Mouse (Mus musculus) heart, embryonic 14.5 days (tissue): ENCODE results near the gene Sptbn2. TPM values are rescaled to one million over a fixed set of nuclear protein-coding genes. Genes with fewer than 3 reads are reported as not detected.

Experiments
- ATAC-seq: fragments of 200-750 bp; cut with Nextera tagmentation; 2 replicates; pipeline ENCODE4 v1.8.0; 2017; ENCODE audit warnings: low read depth, moderate TSS enrichment; ENCODE audit not compliant: insufficient number of reproducible peaks, insufficient read depth, low FRiP score
- H3K27ac ChIP-seq, 2 experiments: fragments of 200-500 bp in 1 of 2; fragments of 300-500 bp in 1 of 2; sonication (generic) in 1 of 2; replicated peaks in 1 of 2; 2 replicates each; pipeline ENCODE4 v1.5.1; 2012 to 2014; ENCODE audit warnings: low read depth in 2 of 2, low read length in 2 of 2, control low read depth in 1 of 2, mild to moderate bottlenecking in 1 of 2, mixed read lengths in 1 of 2; ENCODE audit not compliant: control insufficient read depth in 1 of 2, insufficient read depth in 1 of 2
- H3K27me3 ChIP-seq: fragments of 300-500 bp; sonication (generic); 2 replicates; pipeline ENCODE4 v1.6.1; 2014; ENCODE audit warnings: mild to moderate bottlenecking, low read length, control low read depth; ENCODE audit not compliant: control insufficient read depth, insufficient read depth
- H3K36me3 ChIP-seq: fragments of 300-500 bp; sonication (generic); 2 replicates; pipeline ENCODE4 v1.6.1; 2014; ENCODE audit warnings: mild to moderate bottlenecking, control low read depth, low read length, mixed read lengths; ENCODE audit not compliant: control insufficient read depth, insufficient read depth
- H3K4me1 ChIP-seq, 2 experiments: fragments of 200-500 bp in 1 of 2; fragments of 300-500 bp in 1 of 2; sonication (generic) in 1 of 2; 2 replicates each; pipeline ENCODE4 v1.6.1; 2012 to 2014; ENCODE audit warnings: low read length in 2 of 2, control low read depth in 1 of 2, mixed read lengths in 1 of 2; ENCODE audit not compliant: control insufficient read depth in 2 of 2, insufficient read depth in 2 of 2
- H3K4me2 ChIP-seq: fragments of 300-500 bp; sonication (generic); 2 replicates; pipeline ENCODE4 v1.6.1; 2014; ENCODE audit warnings: mild to moderate bottlenecking, low read length
- H3K4me3 ChIP-seq, 2 experiments: fragments of 200-500 bp in 1 of 2; fragments of 300-500 bp in 1 of 2; sonication (generic) in 1 of 2; 2 replicates each; pipeline ENCODE4 v1.5.1; 2012 to 2014; ENCODE audit warnings: low read length in 2 of 2, mild to moderate bottlenecking in 2 of 2, control low read depth in 1 of 2, low read depth in 1 of 2, moderate library complexity in 1 of 2; ENCODE audit not compliant: control insufficient read depth in 1 of 2, insufficient read depth in 1 of 2
- H3K9ac ChIP-seq: fragments of 300-500 bp; sonication (generic); 2 replicates; pipeline ENCODE4 v1.6.1; 2014; ENCODE audit warnings: mild to moderate bottlenecking, low read length
- H3K9me3 ChIP-seq: fragments of 300-500 bp; sonication (generic); 2 replicates; pipeline ENCODE4 v1.6.1; 2016; ENCODE audit warnings: low read length, control low read depth; ENCODE audit not compliant: control insufficient read depth
- WGBS: fragments of 180-500 bp; shearing (Covaris S2); extraction: QIAGEN DNeasy Blood & Tissue Kit; methylation state at CpG from one replicate; pipeline ENCODE4 v1.1.7; 2014; 5-methylcytosine and 5-hydroxymethylcytosine counted together
- polyA plus RNA-seq: library from polyadenylated mRNA; unstranded; fragments of >200 nt; fragmentation: Nextera tagmentation; extraction: Ambion mirVana; gene quantifications from 2 replicates; pipeline ENCODE4 v1.2.1, GENCODE M21; 2014

Gene Sptbn2
- polyA plus RNA-seq, 1 experiment from 2014 or later = 0.24 TPM

DNA sequence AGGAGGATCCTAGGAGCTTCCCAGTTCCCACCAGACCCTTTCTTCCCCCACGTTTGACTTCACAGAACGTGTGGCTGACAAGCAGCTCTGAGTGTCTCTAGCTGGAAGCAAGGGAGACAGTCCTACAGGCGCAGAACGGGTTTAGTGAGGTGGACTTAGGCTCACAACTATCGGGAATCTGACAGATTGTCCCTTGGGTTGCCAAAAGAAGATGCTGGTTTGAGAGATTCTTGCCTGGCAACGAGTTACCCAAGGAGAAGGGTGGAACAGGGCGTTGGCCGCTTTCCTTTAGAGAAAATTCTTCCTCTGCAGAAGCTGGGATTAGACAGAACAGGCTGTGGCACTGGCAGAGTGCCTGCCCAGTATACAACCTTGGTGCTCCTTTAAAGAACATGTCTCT lies 12.1 kb upstream of the Sptbn2 start:
- Histone ChIP-seq H3K4me3 (peak overlapping the region in 1 of 2 experiments; percentile 60; a peak in 1 of 4 replicates), H3K9ac (no peak overlapping the region), H3K4me2 (peak overlapping the region; percentile 88), H3K4me1 (peaks cover 2 to 4% of the 10 kb centered on the region in 2 experiments; a peak in 2 of 4 replicates), H3K27ac (no peak overlapping the region), H3K9me3 (no peaks in the 10 kb centered on the region), H3K36me3 (no peaks in the 10 kb centered on the region), H3K27me3 (peaks cover 60% of the 10 kb centered on the region)
- 36% methylated on average over 8 of the region's 8 CpGs for WGBS
- ATAC-seq = no peak

DNA sequence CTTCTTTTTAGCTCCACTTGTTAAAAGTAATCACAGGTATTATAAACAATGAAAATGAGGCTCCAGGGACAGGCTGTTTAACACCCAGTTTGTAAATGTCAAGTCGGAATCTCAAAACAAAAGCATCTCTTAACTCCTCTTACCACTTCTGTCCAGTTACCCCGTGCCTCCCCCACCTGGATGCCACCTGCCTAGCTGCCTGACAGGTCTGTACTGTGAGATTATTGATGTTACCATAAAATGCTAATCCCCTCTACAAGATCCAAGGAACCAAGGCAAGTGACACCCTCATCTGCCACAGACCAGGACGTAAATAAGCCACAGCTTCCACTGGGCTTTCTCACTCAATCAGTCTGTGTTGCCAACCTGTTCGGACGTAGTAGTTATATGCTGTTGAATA lies 11.1 kb upstream of the Sptbn2 start:
- Histone ChIP-seq H3K27me3 (peaks cover 54% of the 10 kb centered on the region), H3K9me3 (no peaks in the 10 kb centered on the region), H3K4me3 (no peak overlapping the region), H3K9ac (no peak overlapping the region), H3K4me1 (peaks cover 2 to 4% of the 10 kb centered on the region in 2 experiments; a peak in 2 of 4 replicates), H3K27ac (no peak overlapping the region), H3K36me3 (no peaks in the 10 kb centered on the region), H3K4me2 (no peak overlapping the region)
- ATAC-seq = no peak
- WGBS = 71% methylated on average over 5 of the region's 5 CpGs

DNA sequence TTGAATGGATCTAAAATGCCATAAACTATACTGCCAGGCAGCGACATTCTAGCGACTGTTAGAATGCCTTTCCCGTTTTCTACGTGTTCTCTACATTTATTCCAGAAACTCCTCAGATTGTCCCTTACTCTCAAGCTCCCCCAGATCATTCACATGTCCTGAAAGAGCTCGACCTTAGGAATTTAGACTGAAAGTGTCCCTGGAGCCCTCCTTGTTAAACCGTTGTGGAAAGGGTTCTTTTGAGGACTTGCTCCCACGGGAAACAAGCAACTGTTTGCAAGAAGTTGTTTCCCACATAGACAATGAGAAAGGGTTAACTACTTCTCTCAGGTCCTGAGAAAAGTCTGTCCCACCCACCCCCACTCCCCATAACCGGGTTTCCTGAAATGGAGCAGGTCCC lies 10.3 kb upstream of the Sptbn2 start:
- no peak for ATAC-seq
- Histone ChIP-seq H3K9ac (no peak overlapping the region), H3K4me1 (peaks cover 2 to 4% of the 10 kb centered on the region in 2 experiments; a peak in 2 of 4 replicates), H3K9me3 (no peaks in the 10 kb centered on the region), H3K4me3 (no peak overlapping the region), H3K36me3 (no peaks in the 10 kb centered on the region), H3K27ac (no peak overlapping the region), H3K4me2 (no peak overlapping the region), H3K27me3 (peaks cover 54% of the 10 kb centered on the region)
- WGBS = 67% methylated on average over 8 of the region's 8 CpGs

DNA sequence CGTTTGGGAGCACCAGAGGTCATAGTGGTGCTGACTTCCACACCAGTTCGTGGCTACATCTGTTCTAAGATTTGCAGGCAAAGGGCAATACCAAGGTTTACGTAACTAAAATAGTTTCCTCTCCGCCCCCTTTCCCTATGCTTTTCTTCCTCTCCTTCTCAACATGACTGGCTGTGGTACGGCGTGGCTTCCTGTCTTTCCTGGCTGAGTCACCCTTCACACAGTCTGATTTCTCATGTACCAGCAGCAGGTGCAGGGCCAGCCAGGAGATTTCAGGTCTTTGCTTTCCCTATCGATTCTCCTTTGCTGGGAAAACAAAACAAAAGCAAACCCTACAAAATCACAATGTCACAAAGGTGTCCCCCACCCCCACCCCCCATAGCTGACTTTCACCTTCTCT lies 9.7 kb upstream of the Sptbn2 start:
- no peak for ATAC-seq
- no peak overlapping the region for H3K4me2 ChIP-seq
- peaks cover 54% of the 10 kb centered on the region for H3K27me3 ChIP-seq
- no peak overlapping the region for H3K27ac ChIP-seq
- H3K36me3 ChIP-seq = no peaks in the 10 kb centered on the region
- H3K9ac ChIP-seq = no peak overlapping the region
- H3K9me3 ChIP-seq = no peaks in the 10 kb centered on the region
- WGBS = 51% methylated on average over 7 of the region's 7 CpGs
- peaks cover 2 to 4% of the 10 kb centered on the region in 2 experiments; a peak in 2 of 4 replicates for H3K4me1 ChIP-seq
- no peak overlapping the region for H3K4me3 ChIP-seq

DNA sequence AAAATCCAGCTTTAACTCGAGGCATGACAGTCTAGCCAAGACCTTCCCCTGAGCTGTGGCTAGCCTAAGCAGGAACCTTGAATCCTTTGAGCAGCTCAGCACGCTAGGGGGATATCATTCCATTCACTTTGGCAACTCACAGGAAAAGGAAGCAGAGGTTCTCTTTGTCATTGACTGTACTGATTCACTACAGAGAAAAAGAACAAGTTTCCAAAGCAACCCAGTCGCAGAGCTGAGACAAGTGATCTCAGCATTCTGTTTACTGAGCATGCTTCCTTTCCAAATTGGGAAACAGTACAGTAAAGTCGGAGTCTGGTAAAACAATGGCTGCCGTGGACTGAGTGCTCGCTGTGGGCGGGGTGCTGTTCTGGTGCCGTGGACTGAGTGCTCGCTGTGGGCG lies 2.2 kb upstream of the Sptbn2 start:
- peaks cover 5 to 7% of the 10 kb centered on the region in 2 experiments; a peak in 3 of 4 replicates for H3K4me1 ChIP-seq
- no peak for ATAC-seq
- 63% methylated on average over 10 of the region's 10 CpGs for WGBS
- H3K27me3 ChIP-seq = peaks cover 59% of the 10 kb centered on the region
- no peak overlapping the region for H3K4me3 ChIP-seq
- H3K36me3 ChIP-seq = no peaks in the 10 kb centered on the region
- no peak overlapping the region for H3K27ac ChIP-seq
- no peak overlapping the region for H3K9ac ChIP-seq
- H3K9me3 ChIP-seq = no peaks in the 10 kb centered on the region
- H3K4me2 ChIP-seq = no peak overlapping the region

DNA sequence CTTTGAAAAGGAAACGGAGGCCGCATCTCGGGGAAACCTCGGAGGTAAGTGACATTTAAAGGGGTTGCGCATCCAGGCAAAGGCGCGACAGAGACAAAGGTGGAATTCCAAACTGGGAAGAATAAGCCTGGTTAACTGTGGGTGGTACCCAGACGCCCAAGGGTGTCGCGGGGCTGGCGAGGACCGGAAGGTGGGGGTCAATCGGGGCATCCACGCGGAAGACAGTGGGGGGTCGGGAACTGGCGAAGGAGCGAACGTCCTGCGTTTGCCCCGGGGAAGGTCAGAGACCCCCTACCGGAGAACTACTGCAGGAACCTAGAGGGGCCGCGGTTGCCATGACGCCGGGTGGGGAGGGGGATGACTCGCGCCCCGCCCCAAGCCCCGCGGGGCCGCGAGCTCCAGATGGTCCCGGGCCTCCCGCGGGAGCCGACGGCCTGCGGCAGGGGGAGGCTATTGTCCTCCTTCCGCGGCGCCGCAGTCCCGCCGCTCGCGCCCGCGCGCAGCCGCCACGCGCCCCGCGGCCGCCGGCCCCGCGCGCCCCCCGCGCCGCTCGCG lies 711 bp downstream of the Sptbn2 start:
- no peaks in the 10 kb centered on the region for H3K9me3 ChIP-seq
- H3K36me3 ChIP-seq = no peaks in the 10 kb centered on the region
- H3K27ac ChIP-seq = no peak overlapping the region
- H3K4me3 ChIP-seq = peak overlapping the region; percentile 49 to 54
- WGBS = under 1% methylated on average over 28 of the region's 65 CpGs
- peaks cover 5 to 7% of the 10 kb centered on the region in 2 experiments; a peak in 3 of 4 replicates for H3K4me1 ChIP-seq
- H3K9ac ChIP-seq = peak overlapping the region; percentile 58
- peak overlapping the region; percentile 96 for H3K4me2 ChIP-seq
- H3K27me3 ChIP-seq = peaks cover 77% of the 10 kb centered on the region
- ATAC-seq = no peak

DNA sequence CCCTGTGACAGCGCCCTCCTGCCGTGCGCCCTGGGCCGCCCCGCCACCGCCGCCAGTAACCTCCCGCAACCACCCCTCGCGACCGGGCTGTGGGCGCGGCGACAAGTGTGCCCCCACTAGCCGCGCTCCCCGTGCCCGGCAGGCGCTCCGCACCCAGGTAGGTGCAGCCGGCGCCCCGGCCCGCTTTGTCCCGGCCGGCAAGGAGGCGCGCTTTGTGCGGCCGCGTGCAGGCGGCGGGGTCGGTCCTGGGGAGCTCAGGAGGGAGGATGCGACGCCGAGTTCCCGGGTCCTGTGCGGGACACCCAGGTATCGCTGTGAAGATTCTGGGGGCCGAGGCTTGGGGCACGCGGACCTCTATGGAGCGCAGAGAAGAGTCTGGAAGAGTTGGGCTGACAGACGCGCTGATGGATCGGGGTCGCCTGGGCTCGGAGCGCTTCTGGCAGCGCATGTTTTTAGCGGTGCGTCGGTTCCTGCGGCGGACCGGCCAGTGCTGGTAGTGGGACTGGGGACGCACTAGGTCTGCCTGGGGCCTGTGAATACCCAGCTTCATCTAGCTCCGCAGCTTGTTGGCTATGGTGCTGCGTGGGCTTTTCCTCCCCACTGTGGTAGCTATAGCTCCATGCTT lies 1.3 kb downstream of the Sptbn2 start:
- H3K36me3 ChIP-seq = no peaks in the 10 kb centered on the region
- peaks cover 5 to 7% of the 10 kb centered on the region in 2 experiments; a peak in 3 of 4 replicates for H3K4me1 ChIP-seq
- H3K9ac ChIP-seq = peak overlapping the region; percentile 58
- no peak overlapping the region for H3K27ac ChIP-seq
- H3K9me3 ChIP-seq = no peaks in the 10 kb centered on the region
- H3K27me3 ChIP-seq = peaks cover 79% of the 10 kb centered on the region
- ATAC-seq = 0 out of 2 replicates have a peak, but pooled peaks have one; percentile 13
- peak overlapping the region; percentile 49 to 54 for H3K4me3 ChIP-seq
- peak overlapping the region; percentile 96 for H3K4me2 ChIP-seq
- under 1% methylated on average over 59 of the region's 60 CpGs for WGBS
